Mouse (Mus musculus): Measurements from ENCODE around the gene Lin7c. TPM values are rescaled to one million over a fixed set of nuclear protein-coding genes. Genes with fewer than 3 reads are reported as not detected.

Gene Lin7c
- 26.5 and 30.2 TPM in 2 replicates for polyA plus RNA-seq (2015; fragmentation: Nextera tagmentation; extraction: Ambion mirVana)

GRCm38 (mm10) chr2:109890597-109890996 is at the start of gene Lin7c:
Lin7c (plus strand) TSS chr2:109890853.

GRCm38 (mm10) chr2:109917496-109918413 is 27.1 kb downstream of the Lin7c start, which contains the start of gene Lgr4:
Lgr4 (plus strand) TSS chr2:109917647.

Other genes starting within 250 kb of the Lin7c start
- 1.1 and 1.6 TPM in 2 replicates for gene Bdnf, start 216.2 kb upstream of the Lin7c start, polyA plus RNA-seq (2015; fragmentation: Nextera tagmentation; extraction: Ambion mirVana)
- gene Lgr4, start 26.8 kb downstream of the Lin7c start, polyA plus RNA-seq (2015; fragmentation: Nextera tagmentation; extraction: Ambion mirVana): 7.6 and 9.4 TPM in 2 replicates
- 14.2 and 18.2 TPM in 2 replicates for gene Ccdc34, start 127.0 kb downstream of the Lin7c start, polyA plus RNA-seq (2015; fragmentation: Nextera tagmentation; extraction: Ambion mirVana)

All from skeletal muscle tissue, postnatal 0 days (tissue).